ENCODE assay signal across 21 mouse cellular contexts in genomic region chr14:71095661-71096422, GRCm38 (mm10).
DNase-seq lines count a peak whose midpoint lies in the region; ATAC-seq and TF ChIP-seq lines count a peak whose summit lies in the region.
"Had no signal": no experiment of that assay in that cellular context is flagged by ENCODE, and none has a peak within 500 bp of the region (broad histone marks: within the 10 kb centered on the region; RNA-seq: fewer than 3 reads in every experiment).

No protein-coding gene starts in this region.

- no peak overlapping the region for H3K27ac ChIP-seq in heart, embryonic 12.5 days (ENCODE audit: poor library complexity, severe bottlenecking)
- H3K27ac ChIP-seq in embryonic facial prominence, embryonic 14.5 days (replicated peaks; ENCODE audit: low read depth, low read length), result no peak overlapping the region
- H3K27ac ChIP-seq: forebrain, embryonic 15.5 days; gastrocnemius, adult 2 months; hindbrain, embryonic 13.5 days; kidney, embryonic 15.5 days had no signal

- H3K27me3 ChIP-seq in heart, embryonic 12.5 days (replicated peaks), result no peaks in the 10 kb centered on the region
- no peaks in the 10 kb centered on the region for H3K27me3 ChIP-seq in embryonic facial prominence, embryonic 14.5 days (replicated peaks; ENCODE audit: control insufficient read depth, insufficient read depth, low read length)
- H3K27me3 ChIP-seq: forebrain, embryonic 15.5 days; hindbrain, embryonic 13.5 days; kidney, embryonic 15.5 days had no signal

- DNase-seq in embryo, embryonic 11 days, result peak; percentile 15
- DNase-seq in embryo, embryonic 10 days (ENCODE audit: low spot score), result no peak
- DNase-seq in heart, adult 11 months, result peak; percentile 56
- DNase-seq in brain, embryonic 14.5 days (ENCODE audit: low read depth), result peak; percentile 41
- DNase-seq in embryonic facial prominence, embryonic 14.5 days (ENCODE audit: low spot score), result peak; percentile 16
- DNase-seq in adrenal gland, postnatal 25 days, result no peak
- DNase-seq in B cell, adult 2 months, result no peak
- DNase-seq: adrenal gland, adult 2 months; cerebellum, adult 18-20 months; cerebellum, adult 9-11 months; cerebellum, postnatal 36 days; gastrocnemius, adult 2 months; gastrocnemius, postnatal 25 days; heart, postnatal 10 days; heart, postnatal 4 days; kidney, adult 2 months had no signal

- TF ChIP-seq CTCF in brain, embryonic 14.5 days (IDR thresholded peaks at IDR 0.05; ENCODE audit: borderline replicate concordance, extremely low read depth, insufficient read depth, insufficient read length), result no peak

- no peak for ATAC-seq in heart, embryonic 12.5 days (ENCODE audit: insufficient number of reproducible peaks, low FRiP score)
- ATAC-seq in embryonic facial prominence, embryonic 14.5 days (ENCODE audit: low read depth), result no peak
- ATAC-seq: forebrain, embryonic 15.5 days; intestine, embryonic 16.5 days had no signal

- no peak overlapping the region for H3K9ac ChIP-seq in heart, embryonic 12.5 days
- H3K9ac ChIP-seq in embryonic facial prominence, embryonic 14.5 days (ENCODE audit: low read depth, low read length), result no peak overlapping the region
- H3K9ac ChIP-seq: forebrain, embryonic 15.5 days; hindbrain, embryonic 13.5 days; kidney, embryonic 15.5 days had no signal

- TF ChIP-seq POLR2A in brain, embryonic 14.5 days (IDR thresholded peaks at IDR 0.05; ENCODE audit: borderline replicate concordance, extremely low read depth, insufficient read depth, insufficient read length, poor library complexity, severe bottlenecking), result no peak

- WGBS in heart, embryonic 12.5 days, result 76% methylated on average over 7 of the region's 7 CpGs
- 40% methylated on average over 7 of the region's 7 CpGs for WGBS in embryonic facial prominence, embryonic 14.5 days

- H3K4me3 ChIP-seq in heart, embryonic 12.5 days, result no peak overlapping the region
- no peak overlapping the region for H3K4me3 ChIP-seq in embryonic facial prominence, embryonic 14.5 days (ENCODE audit: low read depth, low read length)
- H3K4me3 ChIP-seq: forebrain, embryonic 15.5 days; gastrocnemius, adult 2 months; hindbrain, embryonic 13.5 days; kidney, embryonic 15.5 days had no signal

- H3K36me3 ChIP-seq in heart, embryonic 12.5 days, result no peaks in the 10 kb centered on the region
- no peaks in the 10 kb centered on the region for H3K36me3 ChIP-seq in embryonic facial prominence, embryonic 14.5 days (ENCODE audit: control insufficient read depth, insufficient read depth, low read length)
- H3K36me3 ChIP-seq: forebrain, embryonic 15.5 days; hindbrain, embryonic 13.5 days; kidney, embryonic 15.5 days had no signal

- no peak overlapping the region for H3K4me2 ChIP-seq in heart, embryonic 12.5 days
- no peak overlapping the region for H3K4me2 ChIP-seq in embryonic facial prominence, embryonic 14.5 days (ENCODE audit: low read depth, low read length)
- H3K4me2 ChIP-seq: forebrain, embryonic 15.5 days; hindbrain, embryonic 13.5 days; kidney, embryonic 15.5 days had no signal

- H3K9me3 ChIP-seq in heart, embryonic 12.5 days (replicated peaks), result peaks cover 3% of the 10 kb centered on the region; the same call in 1 of the 2 replicates
- H3K9me3 ChIP-seq in embryonic facial prominence, embryonic 14.5 days (ENCODE audit: control insufficient read depth, low read length), result no peaks in the 10 kb centered on the region
- H3K9me3 ChIP-seq: forebrain, embryonic 15.5 days; hindbrain, embryonic 13.5 days; kidney, embryonic 15.5 days had no signal

- no peaks in the 10 kb centered on the region for H3K4me1 ChIP-seq in heart, embryonic 12.5 days (replicated peaks)
- H3K4me1 ChIP-seq in embryonic facial prominence, embryonic 14.5 days (ENCODE audit: control insufficient read depth, insufficient read depth, low read length), result no peaks in the 10 kb centered on the region
- H3K4me1 ChIP-seq: hindbrain, embryonic 13.5 days had no signal

Comparison
In these comparisons a context has a peak if more than half of its experiments do, and no peak if none do; other contexts are left out.
1. DNase-seq: peak in embryo, embryonic 11 days (single experiment), heart, adult 11 months (single experiment), brain, embryonic 14.5 days (single experiment) and embryonic facial prominence, embryonic 14.5 days (single experiment); none in embryo, embryonic 10 days (single experiment), adrenal gland, postnatal 25 days (single experiment) and B cell, adult 2 months (0 of 2).